Mouse (Mus musculus): ENCODE measurements at regions not wholly inside any gene's neighbourhood (a gene's known extent, or its start where the extent isn't known, plus 50 kb on each side); places are given as distances from the start of the nearest gene placed in this dataset.

DNA sequence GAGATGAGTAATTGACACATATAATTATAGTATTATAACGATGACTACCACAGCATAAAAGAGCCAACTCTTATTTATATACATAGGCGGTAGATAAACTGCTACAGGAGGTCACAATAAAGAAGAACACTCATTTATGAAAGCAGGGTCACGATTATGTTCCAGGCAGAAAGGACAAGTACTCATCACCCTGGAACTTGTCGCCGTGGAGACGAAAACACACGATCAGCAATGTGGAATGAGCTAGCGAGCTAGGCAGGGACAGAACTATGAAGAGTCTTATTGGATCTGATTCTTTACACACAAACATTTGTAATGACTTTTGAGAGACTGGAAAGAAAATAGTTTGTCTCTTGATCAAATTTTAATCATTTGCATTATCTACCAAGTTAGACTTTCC, 197.9 kb downstream of the Tbx18 start:
- Histone ChIP-seq H3K4me1 (ENCODE audit: control insufficient read depth in 1 of 2, insufficient read depth in 2 of 2, low read length in 2 of 2) (no peaks in the 10 kb centered on the region), H3K27me3 (ENCODE audit: control insufficient read depth in 1 of 2, insufficient read depth in 2 of 2, low read length in 2 of 2) (no peaks in the 10 kb centered on the region), H3K27ac (ENCODE audit: control insufficient read depth, low read depth, low read length) (no peak overlapping the region), H3K9ac (ENCODE audit: control insufficient read depth, low read depth, low read length, poor library complexity, severe bottlenecking) (no peak overlapping the region), H3K4me3 (ENCODE audit: control insufficient read depth in 1 of 2, insufficient read depth in 1 of 2, low read depth in 2 of 2, low read length in 2 of 2) (no peak overlapping the region), H3K36me3 (ENCODE audit: control insufficient read depth in 1 of 2, insufficient read depth in 2 of 2, low read length in 2 of 2) (no peaks in the 10 kb centered on the region), H3K79me2 (ENCODE audit: control insufficient read depth, insufficient read depth, low read length, poor library complexity) (no peaks in the 10 kb centered on the region), H3K9me3 (replicated peaks; ENCODE audit: insufficient read depth, low read length) (no peaks in the 10 kb centered on the region)
- DNase-seq (ENCODE audit: low read depth, low spot score), result no peak
- TF ChIP-seq E2F4 (IDR thresholded peaks at IDR 0.05; ENCODE audit: borderline replicate concordance, low read depth, low read length), result no peak
- TF ChIP-seq MYB (IDR thresholded peaks at IDR 0.05; ENCODE audit: low read depth, low read length), result no peak
- TF ChIP-seq MEF2A (IDR thresholded peaks at IDR 0.05; ENCODE audit: extremely low read depth, insufficient replicate concordance, low read depth, low read length, poor library complexity, severe bottlenecking), result no peak
- no peak for TF ChIP-seq ZC3H11A (IDR thresholded peaks at IDR 0.05; ENCODE audit: low read depth, low read length)

DNA sequence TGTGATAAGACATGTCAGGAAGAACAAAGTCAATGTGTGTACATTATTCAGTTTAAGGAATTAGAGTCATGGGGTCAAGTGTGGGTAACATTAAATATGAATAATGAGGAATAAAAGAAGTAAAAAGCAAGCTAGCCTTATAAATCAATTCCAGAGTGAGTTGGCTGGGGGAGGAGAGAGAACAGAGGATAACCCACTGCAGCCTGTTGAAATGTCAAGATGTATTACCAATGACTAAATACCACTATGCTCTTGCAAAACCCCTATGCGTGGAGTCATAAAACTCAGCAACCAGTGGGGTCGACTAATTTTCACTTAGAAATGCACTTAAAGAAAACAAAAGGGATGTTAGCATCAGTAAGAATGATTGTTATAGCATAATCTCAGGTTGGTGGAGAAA, 201.2 kb downstream of the Tbx18 start:
- H3K4me3 ChIP-seq (ENCODE audit: control insufficient read depth in 1 of 2, insufficient read depth in 1 of 2, low read depth in 2 of 2, low read length in 2 of 2), result no peak overlapping the region
- no peak overlapping the region for H3K27ac ChIP-seq (ENCODE audit: control insufficient read depth, low read depth, low read length)
- no peaks in the 10 kb centered on the region for H3K79me2 ChIP-seq (ENCODE audit: control insufficient read depth, insufficient read depth, low read length, poor library complexity)
- H3K9ac ChIP-seq (ENCODE audit: control insufficient read depth, low read depth, low read length, poor library complexity, severe bottlenecking), result no peak overlapping the region
- no peaks in the 10 kb centered on the region for H3K36me3 ChIP-seq (ENCODE audit: control insufficient read depth in 1 of 2, insufficient read depth in 2 of 2, low read length in 2 of 2)
- TF ChIP-seq MAX (IDR thresholded peaks at IDR 0.05; ENCODE audit: low read length) (no peak), RAD21 (IDR thresholded peaks at IDR 0.05; ENCODE audit: low read depth, low read length) (no peak), GATA1 (IDR thresholded peaks at IDR 0.05; ENCODE audit: low read depth, low read length) (no peak), E2F4 (IDR thresholded peaks at IDR 0.05; ENCODE audit: borderline replicate concordance, low read depth, low read length) (no peak), MXI1 (IDR thresholded peaks at IDR 0.05; ENCODE audit: low read depth, low read length) (no peak), HCFC1 (IDR thresholded peaks at IDR 0.05; ENCODE audit: low read depth, low read length) (no peak), USF1 (IDR thresholded peaks at IDR 0.05; ENCODE audit: low read depth, low read length) (no peak), JUND (IDR thresholded peaks at IDR 0.05; ENCODE audit: low read depth, low read length) (no peak), ELF1 (IDR thresholded peaks at IDR 0.05; ENCODE audit: low read depth, low read length) (no peak), TAL1 (IDR thresholded peaks at IDR 0.05; ENCODE audit: low read length) (no peak), CHD2 (IDR thresholded peaks at IDR 0.05; ENCODE audit: low read length) (no peak), ZKSCAN1 (IDR thresholded peaks at IDR 0.05; ENCODE audit: low read depth, low read length) (no peak), ZMIZ1 (IDR thresholded peaks at IDR 0.05; ENCODE audit: low read depth, low read length) (no peak), ETS1 (IDR thresholded peaks at IDR 0.05; ENCODE audit: low read depth, low read length) (no peak), USF2 (IDR thresholded peaks at IDR 0.05; ENCODE audit: borderline replicate concordance in 1 of 2, insufficient read depth in 1 of 2, low read depth in 1 of 2, low read length in 2 of 2) (no peak), UBTF (IDR thresholded peaks at IDR 0.05; ENCODE audit: borderline replicate concordance, insufficient read depth, low read depth, low read length) (no peak), KAT2A (conservative IDR thresholded peaks at IDR 0.05; ENCODE audit: low read depth, low read length) (no peak), POLR2AphosphoS2 (IDR thresholded peaks at IDR 0.05; ENCODE audit: low read length) (no peak), NRF1 (IDR thresholded peaks at IDR 0.05; ENCODE audit: insufficient read depth, low read depth, low read length, poor library complexity, severe bottlenecking) (no peak)
- no peaks in the 10 kb centered on the region for H3K27me3 ChIP-seq (ENCODE audit: control insufficient read depth in 1 of 2, insufficient read depth in 2 of 2, low read length in 2 of 2)
- no peaks in the 10 kb centered on the region for H3K9me3 ChIP-seq (replicated peaks; ENCODE audit: insufficient read depth, low read length)
- no peaks in the 10 kb centered on the region for H3K4me1 ChIP-seq (ENCODE audit: control insufficient read depth in 1 of 2, insufficient read depth in 2 of 2, low read length in 2 of 2)
- no peak for DNase-seq (ENCODE audit: low read depth, low spot score)
